Mouse (Mus musculus) liver, embryonic 14 days (tissue): ENCODE measurements around the gene Shroom3. TPM values are rescaled to one million over a fixed set of nuclear protein-coding genes. Genes with fewer than 3 reads are reported as not detected.

ENCODE experiments used
- polyA plus RNA-seq: library from polyadenylated mRNA; depleted of rRNA; stranded (reverse); fragments of >200 nt; gene quantifications from 2 replicates; pipeline ENCODE4 v1.2.3, GENCODE M21; 2012; rRNA removed

The Shroom3 gene
- polyA plus RNA-seq, result 0.41 and 0.45 TPM in 2 replicates

GRCm38 (mm10) chr5:92683351-92683807 is at the start of gene Shroom3:
TSS of gene Shroom3 (plus strand) at chr5:92683435.

GRCm38 (mm10) chr5:92674859-92675573 is 8.2 kb upstream of the Shroom3 start, which contains the start of gene Ccdc158:
TSS of gene Ccdc158 (minus strand) at chr5:92675271.

Other genes with a start within 250 kb of the Shroom3 start
- gene Nup54, start 248.2 kb upstream of the Shroom3 start, polyA plus RNA-seq, result 25.5 and 25.6 TPM in 2 replicates
- gene Scarb2, start 176.6 kb upstream of the Shroom3 start, polyA plus RNA-seq, result 5.9 and 7.0 TPM in 2 replicates
- gene Fam47e, start 128.4 kb upstream of the Shroom3 start, polyA plus RNA-seq, result 0.83 and 1.6 TPM in 2 replicates
- gene Stbd1, start 80.4 kb upstream of the Shroom3 start, polyA plus RNA-seq, result 4.1 and 4.2 TPM in 2 replicates
- 0.14 and 0.16 TPM in 2 replicates for gene Ccdc158, start 8.2 kb upstream of the Shroom3 start, polyA plus RNA-seq